Mouse (Mus musculus): ENCODE measurements around the gene Cdc42bpg.

Gene Cdc42bpg

DNA sequence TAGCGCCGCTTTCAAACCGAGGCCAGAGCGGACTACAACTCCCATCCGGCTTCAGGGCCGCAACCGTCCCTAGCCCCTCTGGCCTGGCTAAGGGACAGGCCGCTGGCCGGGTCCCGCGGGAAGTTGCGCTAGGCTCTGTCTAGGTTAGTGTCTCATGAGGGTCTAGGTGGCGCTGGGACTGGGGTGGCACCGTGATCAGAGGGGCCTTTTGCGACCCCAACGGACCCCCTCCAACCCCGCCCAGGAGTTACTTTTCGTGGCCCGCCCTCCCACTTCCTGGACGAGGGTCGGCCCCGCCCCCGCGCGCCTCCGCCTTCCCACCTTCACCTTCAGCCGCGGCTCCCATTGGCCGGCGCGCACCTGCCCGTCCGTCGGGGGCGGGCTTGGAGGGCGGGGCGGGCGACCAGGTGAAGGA lies at the start of gene Cdc42bpg:
Cdc42bpg (plus strand) TSS at position 320 of the 415 bp plus-strand sequence.
- peak; percentile 85 for DNase-seq (ENCODE audit: low read depth)

- peak; percentile 58 for DNase-seq (ENCODE audit: low read depth)
These were observed 45.8 kb upstream of the Cdc42bpg start for GRCm38 (mm10) chr19:6260428-6260827.

- DNase-seq (ENCODE audit: low read depth) = peak; percentile 35
These were observed 45.3 kb upstream of the Cdc42bpg start for GRCm38 (mm10) chr19:6260946-6261345.

DNA sequence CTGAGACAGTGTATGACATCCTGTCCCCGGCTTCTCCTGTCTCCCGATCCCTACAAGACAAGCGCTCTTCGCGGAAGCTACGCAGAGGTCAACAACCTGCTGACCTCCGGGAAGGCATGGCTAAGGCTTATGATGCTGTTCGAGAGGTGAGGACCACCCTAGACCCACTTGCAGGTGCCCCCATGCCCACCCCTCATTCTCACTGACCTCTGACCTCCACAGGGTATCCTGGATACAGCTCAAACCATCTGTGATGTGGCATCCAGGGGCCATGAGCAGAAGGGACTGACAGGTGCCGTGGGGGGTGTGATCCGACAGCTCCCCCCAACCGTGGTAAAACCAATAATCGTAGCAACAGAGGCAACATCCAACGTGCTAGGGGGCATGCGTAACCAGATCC lies 44.9 kb upstream of the Cdc42bpg start:
- no peak for DNase-seq (ENCODE audit: low read depth)

GRCm38 (mm10) chr19:6262222-6262621 lies 44.0 kb upstream of the Cdc42bpg start:
- peak; percentile 87 for DNase-seq (ENCODE audit: low read depth)

DNA sequence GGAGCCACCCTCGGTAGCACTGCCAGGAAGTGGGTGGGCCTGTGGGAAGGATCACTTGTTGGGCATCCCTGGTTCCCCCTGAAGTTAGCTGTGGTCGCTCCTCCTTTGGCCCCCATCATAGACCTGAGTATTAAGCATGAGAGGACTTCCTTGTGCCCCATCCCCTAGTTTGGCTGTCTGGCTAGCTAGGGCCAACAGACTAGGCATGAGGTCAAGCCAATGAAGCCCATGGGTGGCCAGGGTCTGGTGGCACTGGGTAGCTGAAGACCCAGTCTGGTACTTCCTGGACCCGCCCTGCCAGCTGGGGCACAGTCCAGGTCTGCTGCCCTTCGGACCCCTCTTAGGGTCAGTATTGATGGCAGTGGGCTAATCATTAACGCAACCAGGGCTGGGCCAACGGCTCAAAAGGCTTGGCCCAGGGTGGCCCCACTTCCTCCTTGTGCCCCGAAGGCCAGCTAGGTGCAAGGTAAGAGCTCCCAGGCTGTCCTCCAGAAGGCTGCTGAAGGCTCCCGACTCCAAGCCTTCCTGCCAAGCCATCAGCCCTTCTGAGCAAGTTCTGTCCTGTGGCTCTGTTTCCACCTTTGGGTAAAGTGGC lies 43.3 kb upstream of the Cdc42bpg start:
- no peak for DNase-seq (ENCODE audit: low read depth)

GRCm38 (mm10) chr19:6264200-6264599 lies 42.1 kb upstream of the Cdc42bpg start:
- no peak for DNase-seq (ENCODE audit: low read depth)

DNA sequence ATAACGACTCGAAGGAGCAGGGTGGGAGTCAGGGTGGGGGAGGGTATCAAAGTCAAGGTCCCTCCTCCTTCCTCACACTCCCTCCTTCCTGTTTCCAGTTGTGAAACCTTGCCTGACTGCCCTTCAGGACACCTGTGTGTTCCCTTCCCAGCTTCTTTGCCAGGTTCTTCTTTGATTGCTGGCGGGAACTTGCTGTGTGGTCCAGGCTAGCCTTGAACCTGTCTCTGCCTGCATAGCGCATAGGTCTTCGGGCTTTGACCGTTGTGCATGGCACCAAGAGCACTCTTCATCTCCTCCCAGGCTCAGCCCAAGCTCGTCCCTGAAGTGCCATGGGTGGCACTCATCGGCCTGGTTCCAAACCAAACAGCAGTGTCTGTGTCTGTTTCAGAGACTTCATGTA lies 41.3 kb upstream of the Cdc42bpg start:
- no peak for DNase-seq (ENCODE audit: low read depth)

DNA sequence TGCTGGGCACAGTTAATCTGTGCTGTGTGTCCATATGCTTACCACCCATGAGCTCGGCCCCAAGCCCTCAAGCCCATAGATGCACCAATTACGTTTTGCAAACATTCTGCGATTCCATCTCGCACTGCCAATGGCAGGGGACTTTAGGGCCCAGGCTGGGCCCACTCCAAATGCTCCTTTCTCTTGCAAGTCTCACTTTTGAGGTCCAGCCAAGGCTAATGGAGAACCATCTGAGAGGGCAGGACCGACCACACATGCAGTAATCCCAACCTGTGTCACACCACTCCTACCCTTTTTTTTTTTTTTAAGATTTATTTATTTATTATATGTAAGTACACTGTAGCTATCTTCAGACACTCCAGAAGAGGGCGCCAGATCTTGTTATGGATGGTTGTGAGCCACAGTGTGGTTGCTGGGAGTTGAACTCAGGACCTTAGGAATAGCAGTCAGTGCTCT lies 40.5 kb upstream of the Cdc42bpg start:
- no peak for DNase-seq (ENCODE audit: low read depth)

DNA sequence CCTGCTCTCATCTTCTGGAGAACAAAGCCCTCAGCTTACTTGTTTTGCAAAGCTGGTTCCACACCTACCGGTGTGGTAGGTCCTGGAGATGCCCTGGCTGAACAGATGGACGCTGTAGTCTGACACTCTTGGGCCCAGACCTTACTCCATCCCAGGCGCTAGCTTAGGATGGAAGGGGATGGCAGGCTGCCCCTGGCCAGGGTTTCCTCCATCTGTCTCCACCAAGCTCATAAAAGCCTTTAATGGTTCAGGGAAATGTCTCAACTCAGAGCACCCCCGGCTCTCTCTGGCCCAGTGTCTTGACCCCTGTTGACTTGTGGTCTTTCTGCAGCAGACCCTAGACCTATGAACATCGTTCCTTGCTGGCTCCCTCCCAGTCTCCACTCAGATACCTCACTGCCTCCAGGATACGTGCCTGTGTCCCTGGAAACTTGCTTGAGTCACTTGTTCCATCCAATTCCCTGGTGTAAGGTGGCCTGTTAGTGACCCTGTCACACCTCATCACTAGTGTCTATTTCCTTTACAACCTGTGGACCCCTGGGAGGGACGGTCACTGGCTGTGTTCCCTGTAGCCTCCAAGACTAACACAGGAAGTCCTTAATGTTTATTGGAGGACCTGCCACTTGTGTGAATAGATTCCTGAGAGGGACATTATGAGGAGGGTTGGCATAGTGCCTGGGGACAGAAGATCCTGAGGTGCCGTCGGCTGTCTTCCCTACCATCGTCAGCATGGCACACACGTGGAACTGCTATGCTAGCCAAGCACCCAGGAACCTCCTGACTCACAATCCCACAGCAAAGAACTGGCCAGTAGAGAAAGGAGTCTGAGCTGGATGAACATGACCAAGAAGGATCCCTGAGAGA lies 38.7 kb upstream of the Cdc42bpg start:
- no peak for DNase-seq (ENCODE audit: low read depth)

- peak; percentile 94 for DNase-seq (ENCODE audit: low read depth)
These were observed 38.1 kb upstream of the Cdc42bpg start for GRCm38 (mm10) chr19:6268170-6268528.

- DNase-seq (ENCODE audit: low read depth) = no peak
These were observed 37.6 kb upstream of the Cdc42bpg start for GRCm38 (mm10) chr19:6268670-6269132.

- no peak for DNase-seq (ENCODE audit: low read depth)
These were observed 36.3 kb upstream of the Cdc42bpg start for GRCm38 (mm10) chr19:6269798-6270475.

DNA sequence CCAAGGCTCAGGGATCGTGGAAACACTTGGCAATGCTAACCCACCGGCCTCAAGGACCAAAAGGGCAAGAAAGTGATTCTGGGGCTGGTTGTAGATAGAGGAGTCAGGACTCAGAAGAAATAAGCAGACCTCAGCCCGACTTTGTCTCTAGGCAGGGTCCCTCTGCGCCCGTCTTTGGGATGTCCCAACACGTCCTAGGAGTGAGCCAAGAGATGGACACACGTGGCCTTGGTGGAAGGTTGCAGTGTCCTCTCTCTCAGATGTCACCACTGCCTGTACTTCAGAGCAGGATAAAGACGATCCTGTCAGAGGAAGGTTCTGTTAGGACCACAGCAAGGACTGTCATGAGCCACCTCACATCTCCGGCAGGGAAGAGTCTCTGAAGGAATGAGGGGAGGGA lies 35.6 kb upstream of the Cdc42bpg start:
- no peak for DNase-seq (ENCODE audit: low read depth)

DNA sequence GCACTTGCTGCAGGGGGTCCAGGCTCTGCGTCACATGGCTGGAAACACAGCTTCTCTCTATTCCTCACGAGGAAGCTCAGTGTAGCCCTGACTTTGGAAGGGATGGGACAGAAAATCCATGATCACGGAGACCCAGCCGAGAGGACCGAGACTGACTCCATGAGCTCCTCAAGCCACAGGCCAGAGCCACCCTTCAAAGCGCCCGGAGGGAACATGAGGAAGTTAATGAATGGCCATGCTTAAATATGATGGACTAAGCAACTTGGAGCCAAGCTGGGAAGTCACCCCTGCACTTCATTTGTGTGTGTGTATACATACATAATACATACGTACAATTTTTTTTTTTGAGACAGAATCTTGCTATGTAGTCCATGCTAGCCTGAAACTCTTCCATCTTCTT lies 35.0 kb upstream of the Cdc42bpg start:
- DNase-seq (ENCODE audit: low read depth) = no peak

GRCm38 (mm10) chr19:6272053-6272452 lies 34.2 kb upstream of the Cdc42bpg start:
- DNase-seq (ENCODE audit: low read depth) = no peak

GRCm38 (mm10) chr19:6272738-6273137 lies 33.5 kb upstream of the Cdc42bpg start:
- DNase-seq (ENCODE audit: low read depth) = no peak

DNA sequence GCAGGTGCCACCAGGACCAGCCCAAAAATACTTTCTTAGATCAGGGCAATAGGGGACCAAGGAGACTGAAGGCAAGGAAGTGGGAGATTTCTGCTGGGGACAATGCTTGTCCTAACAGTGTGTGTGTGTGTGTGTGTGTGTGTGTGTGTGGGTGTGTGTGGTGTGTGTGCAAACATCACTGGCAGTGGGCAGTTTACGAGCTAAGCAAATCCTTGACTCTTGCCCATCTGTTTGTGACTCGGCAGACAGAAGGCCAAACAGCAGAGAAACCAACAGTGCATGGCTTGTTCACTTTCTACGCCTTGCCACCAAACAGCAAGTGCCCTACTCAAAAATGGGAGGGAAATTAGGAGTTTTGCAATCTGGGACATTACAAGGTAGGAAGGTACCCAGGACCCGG lies 32.7 kb upstream of the Cdc42bpg start:
- no peak for DNase-seq (ENCODE audit: low read depth)

DNA sequence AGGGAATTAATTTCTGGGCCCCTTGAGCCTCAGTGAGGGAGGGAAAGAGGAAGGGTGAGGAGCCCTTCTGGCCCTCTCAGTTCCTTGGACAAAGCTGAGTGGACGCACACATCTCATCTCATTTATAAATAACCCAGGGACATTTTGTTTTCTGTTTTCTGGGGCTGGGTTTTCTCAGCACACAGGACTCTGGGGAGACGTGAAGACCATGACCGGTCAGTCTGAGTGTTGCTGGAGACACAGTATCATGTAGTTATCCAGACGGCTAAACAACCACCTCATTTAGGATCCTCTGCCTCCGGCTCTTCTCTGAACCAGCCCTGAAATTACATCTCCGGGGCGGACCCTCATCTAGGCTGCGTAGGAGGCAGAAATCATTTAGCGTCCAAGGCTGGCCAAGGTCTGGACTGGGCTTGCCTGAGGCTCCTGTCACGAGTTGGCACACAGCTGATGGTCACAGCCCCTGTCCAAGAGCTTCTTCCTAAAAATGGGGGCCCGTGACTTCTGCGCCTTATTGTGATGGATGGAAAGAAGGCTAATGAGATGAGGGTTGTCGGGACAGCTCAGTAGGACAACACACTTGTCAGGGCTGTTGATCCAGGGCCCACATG lies 32.2 kb upstream of the Cdc42bpg start:
- DNase-seq (ENCODE audit: low read depth) = no peak

DNA sequence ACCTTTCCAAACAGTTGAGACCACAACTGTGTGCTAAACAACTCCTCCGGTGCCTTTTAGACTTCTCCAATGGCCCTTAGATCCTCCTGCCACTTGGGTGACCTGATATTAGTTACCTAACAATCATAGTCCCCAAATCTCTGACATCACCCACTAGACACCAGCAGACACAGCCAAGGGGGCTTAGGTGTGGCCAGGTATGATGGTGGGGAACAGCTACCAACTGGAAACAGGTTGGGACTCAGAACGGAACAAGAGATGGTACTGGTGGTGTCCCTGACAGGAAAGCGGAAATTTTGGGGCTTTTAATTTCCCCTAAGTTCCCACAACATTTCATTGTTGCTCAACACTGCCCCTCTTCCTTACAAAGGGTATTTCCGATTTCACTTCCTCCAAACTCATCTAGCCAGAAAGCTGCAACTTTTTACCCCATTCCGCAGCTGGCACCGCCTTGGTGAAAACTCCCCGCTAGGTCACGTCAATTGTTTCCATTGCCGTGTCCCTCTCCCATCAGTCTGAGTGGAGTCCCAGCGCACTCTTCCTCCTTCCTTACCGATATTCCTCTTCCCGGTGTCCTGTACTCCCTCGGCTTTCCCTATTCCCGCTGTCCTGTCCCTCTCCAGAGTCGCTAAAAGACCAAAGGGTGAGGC lies 30.4 kb upstream of the Cdc42bpg start:
- peak; percentile 81 for DNase-seq (ENCODE audit: low read depth)

DNA sequence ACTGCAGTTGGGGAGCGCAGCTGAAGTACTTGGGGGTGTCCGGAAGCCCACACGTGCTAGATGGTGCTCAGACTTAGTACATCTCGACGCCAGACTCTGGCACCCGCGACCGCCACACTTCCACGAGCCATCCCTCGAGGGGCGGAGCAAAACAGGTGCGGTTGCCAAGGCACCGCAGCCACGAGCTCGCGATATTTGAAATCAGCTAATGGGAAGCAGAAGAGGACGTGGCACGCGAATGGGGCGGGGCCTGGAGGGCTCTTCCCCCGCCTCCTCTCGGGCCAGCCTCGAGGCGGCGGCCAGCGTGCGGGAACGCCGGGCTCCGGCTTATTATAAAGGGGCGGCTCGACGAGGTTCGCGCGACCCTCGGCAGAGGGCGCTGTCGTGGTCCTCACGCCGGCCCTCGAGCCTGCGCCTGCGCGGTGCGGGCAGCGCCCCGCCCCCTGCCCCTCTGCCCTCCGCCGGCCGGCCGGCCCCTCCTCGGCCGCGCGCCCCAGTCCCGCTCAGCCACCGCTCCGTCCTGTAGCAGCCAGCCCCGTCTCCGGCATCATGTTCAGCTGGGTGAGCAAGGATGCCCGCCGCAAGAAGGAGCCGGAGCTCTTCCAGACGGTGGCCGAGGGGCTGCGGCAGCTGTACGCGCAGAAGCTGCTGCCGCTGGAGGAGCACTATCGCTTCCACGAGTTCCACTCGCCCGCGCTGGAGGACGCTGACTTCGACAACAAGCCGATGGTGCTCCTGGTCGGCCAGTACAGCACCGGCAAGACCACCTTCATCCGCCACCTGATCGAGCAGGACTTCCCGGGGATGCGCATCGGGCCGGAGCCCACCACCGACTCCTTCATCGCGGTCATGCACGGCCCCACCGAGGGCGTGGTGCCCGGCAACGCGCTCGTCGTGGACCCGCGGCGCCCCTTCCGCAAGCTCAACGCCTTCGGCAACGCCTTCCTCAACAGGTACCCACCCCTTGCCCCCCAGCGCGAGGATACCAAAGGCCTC lies 29.5 kb upstream of the Cdc42bpg start, which contains the start of gene Ehd1:
Ehd1 (plus strand) TSS at position 300 of the 996 bp plus-strand sequence.
- peak; percentile 97 for DNase-seq (ENCODE audit: low read depth)

All from naive thymus-derived CD4-positive, alpha-beta T cell, adult 2 months (primary cell).